Mouse (Mus musculus): ENCODE measurements around the gene Dgat2. TPM values are rescaled to one million over a fixed set of nuclear protein-coding genes. Genes with fewer than 3 reads are reported as not detected.

Gene Dgat2
- 20.3 and 22.5 TPM in 2 replicates for polyA plus RNA-seq (2014; fragmentation: Nextera tagmentation; extraction: Ambion mirVana)

- Histone ChIP-seq H3K27me3 (ENCODE audit: control insufficient read depth, insufficient read depth, low read length) (no peaks in the 10 kb centered on the region), H3K4me2 (replicated peaks; ENCODE audit: low read depth, low read length) (peak within 1 kb of the TSS; percentile 90), H3K27ac (ENCODE audit: low read length) (peak within 1 kb of the TSS; percentile 77), H3K36me3 (ENCODE audit: control insufficient read depth, insufficient read depth, low read length) (no peaks in the 10 kb centered on the region), H3K9ac (replicated peaks; ENCODE audit: low read depth, low read length) (peak within 1 kb of the TSS; percentile 49), H3K4me3 (ENCODE audit: low read depth, low read length) (peak within 1 kb of the TSS; percentile 53), H3K9me3 (ENCODE audit: control insufficient read depth, low read depth, low read length) (no peaks in the 10 kb centered on the region), H3K4me1 (ENCODE audit: control insufficient read depth, insufficient read depth, low read length) (peaks cover 3% of the 10 kb centered on the region; the same call in 1 of the 2 replicates)
- peak; percentile 91 for ATAC-seq (ENCODE audit: insufficient number of reproducible peaks, insufficient read depth, low FRiP score, low read depth)
- WGBS = under 1% methylated on average over 63 of the region's 63 CpGs
These were observed at the start of gene Dgat2 for GRCm38 (mm10) chr7:99182432-99183172. TSS of gene Dgat2 (minus strand) at chr7:99182719.

DNA sequence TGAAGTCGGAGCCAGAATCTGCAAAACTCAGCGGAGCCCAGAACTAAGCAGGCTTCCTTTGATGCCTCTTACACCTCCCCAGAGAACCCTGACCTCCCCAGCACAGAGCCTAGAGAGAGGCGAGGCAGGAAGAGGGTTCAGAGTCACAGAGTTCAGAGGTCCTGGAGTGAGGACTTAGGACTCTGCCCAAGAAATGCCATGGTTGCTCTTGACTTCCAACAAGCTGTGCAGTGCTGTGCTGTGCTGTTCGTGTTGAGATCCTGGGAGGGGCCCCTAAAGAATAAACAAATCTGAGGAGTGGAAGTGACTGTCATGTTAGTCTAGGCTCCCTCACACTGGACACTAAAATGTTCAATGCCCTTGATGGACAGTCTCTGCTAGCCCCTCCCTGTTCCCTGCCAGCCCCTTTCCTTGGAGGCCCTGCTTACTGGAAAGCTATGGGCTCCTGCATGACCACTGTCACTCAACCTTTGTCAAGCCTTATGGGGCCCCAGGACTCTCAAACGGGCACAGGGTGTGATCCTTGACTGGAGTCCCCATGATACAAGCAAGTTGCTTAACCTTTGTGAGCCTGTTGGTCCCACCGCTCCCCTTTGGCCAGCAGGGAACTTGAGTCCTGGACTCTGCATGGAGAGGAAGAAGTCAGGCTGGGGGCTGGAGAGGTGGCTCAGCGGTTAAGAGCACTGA, 47.7 kb upstream of the Dgat2 start:
- H3K4me2 ChIP-seq (replicated peaks; ENCODE audit: low read depth, low read length) = no peak overlapping the region
- no peaks in the 10 kb centered on the region for H3K9me3 ChIP-seq (ENCODE audit: control insufficient read depth, low read depth, low read length)
- H3K27ac ChIP-seq (ENCODE audit: low read length) = no peak overlapping the region
- no peaks in the 10 kb centered on the region for H3K27me3 ChIP-seq (ENCODE audit: control insufficient read depth, insufficient read depth, low read length)
- H3K9ac ChIP-seq (replicated peaks; ENCODE audit: low read depth, low read length) = no peak overlapping the region
- ATAC-seq (ENCODE audit: insufficient number of reproducible peaks, insufficient read depth, low FRiP score, low read depth) = no peak
- WGBS = 64% methylated on average over 7 of the region's 7 CpGs
- no peak overlapping the region for H3K4me3 ChIP-seq (ENCODE audit: low read depth, low read length)
- no peaks in the 10 kb centered on the region for H3K36me3 ChIP-seq (ENCODE audit: control insufficient read depth, insufficient read depth, low read length)
- 0 out of 2 replicates have a peak, but pooled peaks cover 4% of the 10 kb centered on the region for H3K4me1 ChIP-seq (ENCODE audit: control insufficient read depth, insufficient read depth, low read length)

GRCm38 (mm10) chr7:99229411-99229810, 46.9 kb upstream of the Dgat2 start:
- 10% methylated on average over 2 of the region's 2 CpGs for WGBS

DNA sequence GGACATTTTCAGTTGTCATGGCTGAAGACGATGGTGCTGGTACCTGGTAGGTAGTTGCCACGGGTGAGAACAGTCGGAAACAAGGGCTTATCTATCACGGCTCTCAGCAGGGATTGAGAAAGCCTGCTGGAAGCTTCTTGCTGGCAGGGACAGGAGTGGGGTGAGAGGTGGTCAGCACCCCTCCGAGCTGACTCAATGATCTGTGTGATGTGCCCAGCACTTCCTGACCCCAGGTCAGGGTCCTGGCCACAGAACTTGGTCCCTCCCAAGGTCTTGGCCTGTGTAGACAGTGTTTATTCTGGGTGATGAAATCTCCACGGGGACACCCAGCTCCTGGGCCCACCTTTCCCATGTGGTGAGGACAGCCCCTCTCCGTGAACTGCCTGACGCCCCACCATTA, 46.3 kb upstream of the Dgat2 start:
- no peaks in the 10 kb centered on the region for H3K36me3 ChIP-seq (ENCODE audit: control insufficient read depth, insufficient read depth, low read length)
- H3K9me3 ChIP-seq (ENCODE audit: control insufficient read depth, low read depth, low read length) = no peaks in the 10 kb centered on the region
- no peak overlapping the region for H3K27ac ChIP-seq (ENCODE audit: low read length)
- H3K4me1 ChIP-seq (ENCODE audit: control insufficient read depth, insufficient read depth, low read length) = 0 out of 2 replicates have a peak, but pooled peaks cover 8% of the 10 kb centered on the region
- H3K4me3 ChIP-seq (ENCODE audit: low read depth, low read length) = no peak overlapping the region
- no peak overlapping the region for H3K4me2 ChIP-seq (replicated peaks; ENCODE audit: low read depth, low read length)
- no peaks in the 10 kb centered on the region for H3K27me3 ChIP-seq (ENCODE audit: control insufficient read depth, insufficient read depth, low read length)
- ATAC-seq (ENCODE audit: insufficient number of reproducible peaks, insufficient read depth, low FRiP score, low read depth) = 0 out of 2 replicates have a peak, but pooled peaks have one; percentile 50
- 77% methylated on average over 8 of the region's 8 CpGs for WGBS
- no peak overlapping the region for H3K9ac ChIP-seq (replicated peaks; ENCODE audit: low read depth, low read length)

More at GRCm38 (mm10) chr7:99229411-99229810, 46.9 kb upstream of the Dgat2 start:
- Histone ChIP-seq H3K36me3 (ENCODE audit: control insufficient read depth, insufficient read depth, low read length) (no peaks in the 10 kb centered on the region), H3K9ac (replicated peaks; ENCODE audit: low read depth, low read length) (no peak overlapping the region), H3K27ac (ENCODE audit: low read length) (no peak overlapping the region), H3K4me2 (replicated peaks; ENCODE audit: low read depth, low read length) (no peak overlapping the region), H3K4me3 (ENCODE audit: low read depth, low read length) (no peak overlapping the region), H3K27me3 (ENCODE audit: control insufficient read depth, insufficient read depth, low read length) (no peaks in the 10 kb centered on the region), H3K9me3 (ENCODE audit: control insufficient read depth, low read depth, low read length) (no peaks in the 10 kb centered on the region), H3K4me1 (ENCODE audit: control insufficient read depth, insufficient read depth, low read length) (0 out of 2 replicates have a peak, but pooled peaks cover 8% of the 10 kb centered on the region)
- ATAC-seq (ENCODE audit: insufficient number of reproducible peaks, insufficient read depth, low FRiP score, low read depth) = no peak

DNA sequence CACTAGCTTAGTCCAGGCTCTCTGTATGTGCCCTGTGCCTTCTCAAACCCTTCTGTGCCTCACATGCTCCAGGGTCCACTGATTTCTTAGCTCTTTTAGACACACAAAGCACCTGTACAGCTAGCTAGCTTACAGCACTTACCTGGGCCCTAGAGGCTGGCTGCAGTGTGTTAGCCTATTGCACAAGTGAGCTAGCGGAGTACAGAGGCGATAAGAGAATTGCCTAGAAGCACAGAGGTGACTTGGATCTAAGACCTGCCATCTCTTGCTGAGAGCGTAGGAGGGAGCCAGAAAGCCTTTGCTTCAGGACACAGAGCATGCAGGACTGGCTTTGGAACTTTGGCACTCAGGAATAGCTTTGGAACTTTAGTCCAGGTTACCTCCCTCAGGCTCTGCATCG, 44.7 kb upstream of the Dgat2 start:
- no peaks in the 10 kb centered on the region for H3K9me3 ChIP-seq (ENCODE audit: control insufficient read depth, low read depth, low read length)
- H3K36me3 ChIP-seq (ENCODE audit: control insufficient read depth, insufficient read depth, low read length) = no peaks in the 10 kb centered on the region
- H3K27me3 ChIP-seq (ENCODE audit: control insufficient read depth, insufficient read depth, low read length) = no peaks in the 10 kb centered on the region
- H3K4me2 ChIP-seq (replicated peaks; ENCODE audit: low read depth, low read length) = no peak overlapping the region
- no peak for ATAC-seq (ENCODE audit: insufficient number of reproducible peaks, insufficient read depth, low FRiP score, low read depth)
- no peak overlapping the region for H3K4me3 ChIP-seq (ENCODE audit: low read depth, low read length)
- H3K27ac ChIP-seq (ENCODE audit: low read length) = no peak overlapping the region
- 0 out of 2 replicates have a peak, but pooled peaks cover 8% of the 10 kb centered on the region for H3K4me1 ChIP-seq (ENCODE audit: control insufficient read depth, insufficient read depth, low read length)
- no peak overlapping the region for H3K9ac ChIP-seq (replicated peaks; ENCODE audit: low read depth, low read length)
- 96% methylated on average over 4 of the region's 4 CpGs for WGBS

GRCm38 (mm10) chr7:99226662-99227061, 44.1 kb upstream of the Dgat2 start:
- Histone ChIP-seq H3K4me3 (ENCODE audit: low read depth, low read length) (no peak overlapping the region), H3K9me3 (ENCODE audit: control insufficient read depth, low read depth, low read length) (no peaks in the 10 kb centered on the region), H3K27me3 (ENCODE audit: control insufficient read depth, insufficient read depth, low read length) (no peaks in the 10 kb centered on the region), H3K27ac (ENCODE audit: low read length) (no peak overlapping the region), H3K4me1 (ENCODE audit: control insufficient read depth, insufficient read depth, low read length) (0 out of 2 replicates have a peak, but pooled peaks cover 8% of the 10 kb centered on the region), H3K9ac (replicated peaks; ENCODE audit: low read depth, low read length) (no peak overlapping the region), H3K36me3 (ENCODE audit: control insufficient read depth, insufficient read depth, low read length) (no peaks in the 10 kb centered on the region), H3K4me2 (replicated peaks; ENCODE audit: low read depth, low read length) (no peak overlapping the region)
- ATAC-seq (ENCODE audit: insufficient number of reproducible peaks, insufficient read depth, low FRiP score, low read depth) = no peak
- WGBS = 73% methylated on average over 10 of the region's 10 CpGs

- H3K27ac ChIP-seq (ENCODE audit: low read length) = no peak overlapping the region
- H3K27me3 ChIP-seq (ENCODE audit: control insufficient read depth, insufficient read depth, low read length) = no peaks in the 10 kb centered on the region
- ATAC-seq (ENCODE audit: insufficient number of reproducible peaks, insufficient read depth, low FRiP score, low read depth) = no peak
- no peaks in the 10 kb centered on the region for H3K36me3 ChIP-seq (ENCODE audit: control insufficient read depth, insufficient read depth, low read length)
- H3K4me3 ChIP-seq (ENCODE audit: low read depth, low read length) = no peak overlapping the region
- H3K4me2 ChIP-seq (replicated peaks; ENCODE audit: low read depth, low read length) = no peak overlapping the region
- no peaks in the 10 kb centered on the region for H3K9me3 ChIP-seq (ENCODE audit: control insufficient read depth, low read depth, low read length)
- WGBS = 72% methylated on average over 6 of the region's 6 CpGs
- H3K4me1 ChIP-seq (ENCODE audit: control insufficient read depth, insufficient read depth, low read length) = 0 out of 2 replicates have a peak, but pooled peaks cover 8% of the 10 kb centered on the region
- no peak overlapping the region for H3K9ac ChIP-seq (replicated peaks; ENCODE audit: low read depth, low read length)
These were observed 42.9 kb upstream of the Dgat2 start for GRCm38 (mm10) chr7:99225421-99225820.

GRCm38 (mm10) chr7:99224648-99225190, 42.2 kb upstream of the Dgat2 start:
- H3K27me3 ChIP-seq (ENCODE audit: control insufficient read depth, insufficient read depth, low read length) = no peaks in the 10 kb centered on the region
- H3K4me3 ChIP-seq (ENCODE audit: low read depth, low read length) = no peak overlapping the region
- H3K4me2 ChIP-seq (replicated peaks; ENCODE audit: low read depth, low read length) = no peak overlapping the region
- H3K9ac ChIP-seq (replicated peaks; ENCODE audit: low read depth, low read length) = no peak overlapping the region
- no peaks in the 10 kb centered on the region for H3K9me3 ChIP-seq (ENCODE audit: control insufficient read depth, low read depth, low read length)
- H3K36me3 ChIP-seq (ENCODE audit: control insufficient read depth, insufficient read depth, low read length) = no peaks in the 10 kb centered on the region
- ATAC-seq (ENCODE audit: insufficient number of reproducible peaks, insufficient read depth, low FRiP score, low read depth) = no peak
- 33% methylated on average over 1 of the region's 1 CpGs for WGBS
- no peak overlapping the region for H3K27ac ChIP-seq (ENCODE audit: low read length)
- 0 out of 2 replicates have a peak, but pooled peaks cover 6% of the 10 kb centered on the region for H3K4me1 ChIP-seq (ENCODE audit: control insufficient read depth, insufficient read depth, low read length)

Measured in stomach, embryonic 14.5 days (tissue).